Mouse (Mus musculus): ENCODE data around the gene Fbxl19.
A peak's percentile ranks its signal among the peaks of the same experiment; 100 is the strongest.
"Not testable (repeated sequence)": the region's sequence is repeated elsewhere in the genome, so short reads cannot be mapped to it uniquely, and the experiment has no call there.

Fbxl19 gene

GRCm38 (mm10) chr7:127768997-127769593 is 24.8 kb downstream of the Fbxl19 start:
- peak; percentile 59 for DNase-seq

GRCm38 (mm10) chr7:127769651-127770038 is 25.3 kb downstream of the Fbxl19 start, which contains the start of gene Orai3:
Gene Orai3 (plus strand): TSS chr7:127769815.
- peak; percentile 66 for DNase-seq

GRCm38 (mm10) chr7:127770039-127770905 is 25.9 kb downstream of the Fbxl19 start:
- peak; percentile 9 for DNase-seq

- DNase-seq, result peak; percentile 34
These were observed 26.9 kb downstream of the Fbxl19 start for GRCm38 (mm10) chr7:127771262-127771661.

GRCm38 (mm10) chr7:127772080-127772479 is 27.7 kb downstream of the Fbxl19 start:
- DNase-seq, result no peak

GRCm38 (mm10) chr7:127772557-127772956 is 28.2 kb downstream of the Fbxl19 start:
- DNase-seq, result no peak

- DNase-seq, result peak; percentile 84
These were observed 29.5 kb downstream of the Fbxl19 start for GRCm38 (mm10) chr7:127773664-127774384.

- DNase-seq, result not testable (repeated sequence)
These were observed 31.5 kb downstream of the Fbxl19 start for GRCm38 (mm10) chr7:127775837-127776236.

- peak; percentile 89 for DNase-seq
These were observed 32.1 kb downstream of the Fbxl19 start, which contains the start of gene Setd1a for GRCm38 (mm10) chr7:127776426-127776825. Gene Setd1a (plus strand): TSS chr7:127776670.

GRCm38 (mm10) chr7:127776878-127777473 is 32.6 kb downstream of the Fbxl19 start:
- DNase-seq, result peak; percentile 97

GRCm38 (mm10) chr7:127777474-127778266 is 33.3 kb downstream of the Fbxl19 start:
- DNase-seq, result peak; percentile 63

GRCm38 (mm10) chr7:127778350-127778749 is 34.0 kb downstream of the Fbxl19 start:
- no peak for DNase-seq

- no peak for DNase-seq
These were observed 41.0 kb downstream of the Fbxl19 start, which contains the start of gene Gm49388 for GRCm38 (mm10) chr7:127785308-127785707. Gene Gm49388 (plus strand): TSS chr7:127785608.

GRCm38 (mm10) chr7:127797076-127797845 is 52.9 kb downstream of the Fbxl19 start:
- no peak for DNase-seq

- no peak for DNase-seq
These were observed 54.2 kb downstream of the Fbxl19 start for GRCm38 (mm10) chr7:127798591-127798990.

- no peak for DNase-seq
These were observed 54.9 kb downstream of the Fbxl19 start for GRCm38 (mm10) chr7:127799211-127799610.

GRCm38 (mm10) chr7:127799738-127800137 is 55.4 kb downstream of the Fbxl19 start:
- DNase-seq, result no peak

- DNase-seq, result peak; percentile 80
These were observed 56.2 kb downstream of the Fbxl19 start, which contains the start of gene Hsd3b7 for GRCm38 (mm10) chr7:127800435-127801009. Gene Hsd3b7 (plus strand): TSS chr7:127800604.

GRCm38 (mm10) chr7:127801010-127801621 is 56.8 kb downstream of the Fbxl19 start:
- no peak for DNase-seq

GRCm38 (mm10) chr7:127802313-127802712 is 58.0 kb downstream of the Fbxl19 start:
- no peak for DNase-seq

All from thymus, postnatal 14 days (tissue).